Mouse (Mus musculus) frontal cortex, adult (tissue): Measurements from ENCODE around the gene Tmc8.

Experiments used
- ATAC-seq: cut with Nextera tagmentation; 2 replicates; pipeline ENCODE4 v1.9.2; 2017; ENCODE audit warnings: mild to moderate bottlenecking, moderate library complexity, mixed read lengths; ENCODE audit not compliant: low TSS enrichment

The Tmc8 gene

GRCm38 (mm10) chr11:117781993-117782704, at the start of gene Tmc8, which contains the start of gene Tmc6:
Gene Tmc8, plus strand, starts transcription at chr11:117782076.
Gene Tmc6, minus strand, starts transcription at chr11:117782198.
- no peak for ATAC-seq

- no peak for ATAC-seq
These were observed 45.7 kb upstream of the Tmc8 start for GRCm38 (mm10) chr11:117736037-117736689.

- ATAC-seq, result no peak
These were observed 43.8 kb upstream of the Tmc8 start for GRCm38 (mm10) chr11:117738123-117738522.

- no peak for ATAC-seq
These were observed 40.7 kb upstream of the Tmc8 start for GRCm38 (mm10) chr11:117741128-117741527.

GRCm38 (mm10) chr11:117742243-117742642, 39.6 kb upstream of the Tmc8 start:
- ATAC-seq, result peak; percentile 89; the same call in 1 of the 2 replicates

- ATAC-seq, result no peak
These were observed 39.2 kb upstream of the Tmc8 start for GRCm38 (mm10) chr11:117742715-117743114.

GRCm38 (mm10) chr11:117743454-117744030, 38.3 kb upstream of the Tmc8 start:
- no peak for ATAC-seq

GRCm38 (mm10) chr11:117748628-117749027, 33.2 kb upstream of the Tmc8 start:
- no peak for ATAC-seq

GRCm38 (mm10) chr11:117749414-117749813, 32.5 kb upstream of the Tmc8 start:
- peak; percentile 58 for ATAC-seq

- ATAC-seq, result 0 out of 2 replicates have a peak, but pooled peaks have one; percentile 38
These were observed 30.3 kb upstream of the Tmc8 start for GRCm38 (mm10) chr11:117751544-117751943.

- no peak for ATAC-seq
These were observed 26.0 kb upstream of the Tmc8 start for GRCm38 (mm10) chr11:117755891-117756290.

- ATAC-seq, result no peak
These were observed 22.6 kb upstream of the Tmc8 start for GRCm38 (mm10) chr11:117759267-117759666.

GRCm38 (mm10) chr11:117760374-117761119, 21.3 kb upstream of the Tmc8 start:
- 0 out of 2 replicates have a peak, but pooled peaks have one; percentile 14 for ATAC-seq

GRCm38 (mm10) chr11:117761801-117762200, 20.1 kb upstream of the Tmc8 start:
- no peak for ATAC-seq

GRCm38 (mm10) chr11:117762246-117762645, 19.6 kb upstream of the Tmc8 start:
- no peak for ATAC-seq

- no peak for ATAC-seq
These were observed 17.6 kb upstream of the Tmc8 start for GRCm38 (mm10) chr11:117764319-117764718.

GRCm38 (mm10) chr11:117765361-117765760, 16.5 kb upstream of the Tmc8 start:
- no peak for ATAC-seq

GRCm38 (mm10) chr11:117766275-117766674, 15.6 kb upstream of the Tmc8 start:
- ATAC-seq, result peak; percentile 47

- ATAC-seq, result no peak
These were observed 12.9 kb upstream of the Tmc8 start for GRCm38 (mm10) chr11:117768725-117769682.

- no peak for ATAC-seq
These were observed 12.2 kb upstream of the Tmc8 start for GRCm38 (mm10) chr11:117769683-117770047.

- no peak for ATAC-seq
These were observed 11.5 kb upstream of the Tmc8 start for GRCm38 (mm10) chr11:117770407-117770806.
